Mouse (Mus musculus) layer of hippocampus, adult 6 months (tissue): ENCODE data around the gene Rbbp7. TPM values are rescaled to one million over a fixed set of nuclear protein-coding genes. Genes with fewer than 3 reads are reported as not detected.

Experiments used
- long read RNA-seq, 2 experiments: library from polyadenylated mRNA; unstranded; transcript quantifications; one replicate each; pipeline ENCODE4 v2.0.0; 2019 to 2020
- polyA plus RNA-seq: library from polyadenylated mRNA; unstranded; fragments of <200 nt; fragmentation: Nextera tagmentation; gene quantifications from 2 replicates; pipeline ENCODE4 v1.2.3, GENCODE M21; 2021

Gene Rbbp7
- polyA plus RNA-seq = 166 and 188 TPM in 2 replicates
- long read RNA-seq, experiment 1, transcript Rbbp7-201 (12 exons, 2,244 nt) = major isoform, 311 of 350 reads
- long read RNA-seq, experiment 1, partial matches to known transcripts = 32 of 350 reads
- long read RNA-seq, experiment 1, other reads (novel, unspliced or antisense) = 6 of 350 reads
- long read RNA-seq, experiment 2, transcript Rbbp7-203 (12 exons, 1,862 nt) = minor isoform, 8 of 1,090 reads
- long read RNA-seq, experiment 2, transcript Rbbp7-201 (12 exons, 2,244 nt) = major isoform, 1,037 of 1,090 reads
- long read RNA-seq, experiment 2, partial matches to known transcripts = 20 of 1,090 reads
- long read RNA-seq, experiment 2, other reads (novel, unspliced or antisense) = 25 of 1,090 reads

GRCm38 (mm10) chrX:162760115-162760942, at the start of gene Rbbp7:
Gene Rbbp7, plus strand, starts transcription at chrX:162760402.

Other genes with a start within 250 kb of the Rbbp7 start
- gene Reps2, start 116.8 kb upstream of the Rbbp7 start, polyA plus RNA-seq = 81.4 and 93.2 TPM in 2 replicates
- gene Txlng, start 69.1 kb downstream of the Rbbp7 start, polyA plus RNA-seq = 10.4 and 10.8 TPM in 2 replicates
- 16.3 and 18.1 TPM in 2 replicates for gene Syap1, start 128.0 kb downstream of the Rbbp7 start, polyA plus RNA-seq
- gene Ctps2, start 140.8 kb downstream of the Rbbp7 start, polyA plus RNA-seq = 23.5 and 28.5 TPM in 2 replicates
- not detected in 2 replicates for gene S100g, start 204.2 kb downstream of the Rbbp7 start, polyA plus RNA-seq